Mouse (Mus musculus): Measurements from ENCODE around the gene Rara.

The Rara gene

GRCm38 (mm10) chr11:98927438-98928076, at the start of gene Rara:
Rara (plus strand) TSS chr11:98927818.
- DNase-seq: peak; percentile 43

- no peak for DNase-seq
These were observed 39.9 kb upstream of the Rara start for GRCm38 (mm10) chr11:98887703-98888102.

GRCm38 (mm10) chr11:98889077-98889476, 38.5 kb upstream of the Rara start:
- DNase-seq: no peak

- no peak for DNase-seq
These were observed 37.6 kb upstream of the Rara start for GRCm38 (mm10) chr11:98889977-98890376.

- DNase-seq: no peak
These were observed 35.2 kb upstream of the Rara start for GRCm38 (mm10) chr11:98892426-98892825.

GRCm38 (mm10) chr11:98900529-98901125, 27.0 kb upstream of the Rara start:
- DNase-seq: no peak

- no peak for DNase-seq
These were observed 24.9 kb upstream of the Rara start for GRCm38 (mm10) chr11:98902621-98903245.

GRCm38 (mm10) chr11:98904577-98904976, 23.0 kb upstream of the Rara start:
- no peak for DNase-seq

GRCm38 (mm10) chr11:98905033-98905432, 22.6 kb upstream of the Rara start:
- DNase-seq: peak; percentile 45

GRCm38 (mm10) chr11:98905583-98905982, 22.0 kb upstream of the Rara start:
- no peak for DNase-seq

GRCm38 (mm10) chr11:98907063-98907436, 20.6 kb upstream of the Rara start:
- DNase-seq: no peak

- peak; percentile 99 for DNase-seq
These were observed 20.0 kb upstream of the Rara start, which contains the start of gene Cdc6 for GRCm38 (mm10) chr11:98907437-98908173. Cdc6 (plus strand) TSS chr11:98907801.

GRCm38 (mm10) chr11:98909654-98910053, 18.0 kb upstream of the Rara start:
- DNase-seq: peak; percentile 83

- peak; percentile 28 for DNase-seq
These were observed 17.2 kb upstream of the Rara start for GRCm38 (mm10) chr11:98910415-98910814.

- DNase-seq: no peak
These were observed 16.1 kb upstream of the Rara start for GRCm38 (mm10) chr11:98911498-98911897.

- peak; percentile 67 for DNase-seq
These were observed 13.4 kb upstream of the Rara start for GRCm38 (mm10) chr11:98914196-98914595.

- peak; percentile 37 for DNase-seq
These were observed 11.2 kb upstream of the Rara start for GRCm38 (mm10) chr11:98916376-98916775.

- DNase-seq: no peak
These were observed 10.1 kb upstream of the Rara start for GRCm38 (mm10) chr11:98917428-98918005.

GRCm38 (mm10) chr11:98918231-98918630, 9.4 kb upstream of the Rara start:
- DNase-seq: peak; percentile 79

- no peak for DNase-seq
These were observed 8.6 kb upstream of the Rara start for GRCm38 (mm10) chr11:98919009-98919408.

GRCm38 (mm10) chr11:98921813-98922212, 5.8 kb upstream of the Rara start:
- peak; percentile 81 for DNase-seq

GRCm38 (mm10) chr11:98922307-98922706, 5.3 kb upstream of the Rara start:
- DNase-seq: peak; percentile 86

Measured in lung, postnatal 10 days (tissue).